Mouse (Mus musculus) frontal cortex, adult 2 months (tissue): ENCODE results near the gene Rabepk. TPM values are rescaled to one million over a fixed set of nuclear protein-coding genes. Genes with fewer than 3 reads are reported as not detected.

ENCODE experiments used
- polyA plus RNA-seq: library from polyadenylated mRNA; depleted of rRNA; stranded (reverse); fragments of >200 nt; gene quantifications from 2 replicates; pipeline ENCODE4 v1.2.3, GENCODE M21; 2012; rRNA removed

The Rabepk gene
- polyA plus RNA-seq, 1 experiment: 38.3 TPM

Other genes starting within 250 kb of the Rabepk start
- gene Gapvd1, start 44.7 kb downstream of the Rabepk start, polyA plus RNA-seq: 43.8 and 53.8 TPM in 2 replicates
- 207 and 209 TPM in 2 replicates for gene Hspa5, start 27.9 kb downstream of the Rabepk start, polyA plus RNA-seq
- 76.5 and 80.3 TPM in 2 replicates for gene Fbxw2, start 26.4 kb upstream of the Rabepk start, polyA plus RNA-seq
- gene Gm34653, start 33.1 kb upstream of the Rabepk start, polyA plus RNA-seq: not detected in 2 replicates
- 0.55 and 0.58 TPM in 2 replicates for gene Cutal, start 74.5 kb upstream of the Rabepk start, polyA plus RNA-seq
- gene Psmd5, start 75.1 kb upstream of the Rabepk start, polyA plus RNA-seq: 35.2 and 44.2 TPM in 2 replicates
- gene Phf19, start 114.1 kb upstream of the Rabepk start, polyA plus RNA-seq: 1.2 and 1.3 TPM in 2 replicates
- gene Traf1, start 161.9 kb upstream of the Rabepk start, polyA plus RNA-seq: 3.5 and 4.8 TPM in 2 replicates